Mouse (Mus musculus) hindbrain, embryonic 11.5 days (tissue): ENCODE measurements around the gene Col12a1. TPM values are rescaled to one million over a fixed set of nuclear protein-coding genes. Genes with fewer than 3 reads are reported as not detected.
"Not testable (repeated sequence)": the region's sequence is repeated elsewhere in the genome, so short reads cannot be mapped to it uniquely, and the experiment has no call there.

Source experiments
- ATAC-seq: fragments of 200-750 bp; cut with Nextera tagmentation; 2 replicates; pipeline ENCODE4 v1.8.0; 2017; ENCODE audit warnings: mild to moderate bottlenecking, moderate TSS enrichment, moderate library complexity; ENCODE audit not compliant: low FRiP score
- DNase-seq: peaks from one replicate; pipeline ENCODE4 v3.0.0-alpha.2; 2015; ENCODE audit warnings: low spot score
- H3K27ac ChIP-seq: fragments of 300-500 bp; sonication (generic); 2 replicates; pipeline ENCODE4 v1.5.1; 2014; ENCODE audit warnings: mild to moderate bottlenecking, low read depth, low read length
- H3K27me3 ChIP-seq: fragments of 300-500 bp; sonication (generic); 2 replicates; pipeline ENCODE4 v1.6.1; 2014; ENCODE audit warnings: mild to moderate bottlenecking, low read length, moderate library complexity, mixed read lengths; ENCODE audit not compliant: control insufficient read depth, insufficient read depth
- H3K36me3 ChIP-seq: fragments of 300-500 bp; sonication (generic); 2 replicates; pipeline ENCODE4 v1.6.1; 2014; ENCODE audit warnings: mild to moderate bottlenecking, low read length, moderate library complexity, mixed read lengths; ENCODE audit not compliant: control insufficient read depth, insufficient read depth
- H3K4me1 ChIP-seq: fragments of 300-500 bp; sonication (generic); replicated peaks from 2 replicates; pipeline ENCODE4 v1.6.1; 2014; ENCODE audit warnings: low read length, mixed read lengths; ENCODE audit not compliant: control insufficient read depth, insufficient read depth
- H3K4me2 ChIP-seq: fragments of 300-500 bp; sonication (generic); replicated peaks from 2 replicates; pipeline ENCODE4 v1.6.1; 2014; ENCODE audit warnings: mild to moderate bottlenecking, low read depth, low read length
- H3K4me3 ChIP-seq: fragments of 300-500 bp; sonication (generic); 2 replicates; pipeline ENCODE4 v1.5.1; 2014; ENCODE audit warnings: low read depth, low read length
- H3K9ac ChIP-seq: fragments of 300-500 bp; sonication (generic); 2 replicates; pipeline ENCODE4 v1.6.1; 2014; ENCODE audit warnings: low read depth, low read length
- H3K9me3 ChIP-seq: fragments of 300-500 bp; sonication (generic); 2 replicates; pipeline ENCODE4 v1.6.1; 2016; ENCODE audit warnings: low read length; ENCODE audit not compliant: control insufficient read depth
- WGBS: fragments of 180-500 bp; shearing (Covaris S2); extraction: QIAGEN DNeasy Blood & Tissue Kit; methylation state at CpG from one replicate; pipeline ENCODE4 v1.1.7; 2014; 5-methylcytosine and 5-hydroxymethylcytosine counted together
- polyA plus RNA-seq: library from polyadenylated mRNA; unstranded; fragments of >200 nt; fragmentation: Nextera tagmentation; extraction: Ambion mirVana; gene quantifications from 2 replicates; pipeline ENCODE4 v1.2.1, GENCODE M21; 2014

Gene Col12a1
- polyA plus RNA-seq, 1 experiment from 2014 or later: 32.2 TPM

GRCm38 (mm10) chr9:79668806-79669205, 49.8 kb downstream of the Col12a1 start:
- not testable (repeated sequence) for ATAC-seq, H3K9me3 ChIP-seq, DNase-seq, H3K36me3 ChIP-seq, H3K9ac ChIP-seq, H3K4me1 ChIP-seq, H3K27ac ChIP-seq, H3K4me2 ChIP-seq, H3K27me3 ChIP-seq, H3K4me3 ChIP-seq
- 77% methylated on average over 1 of the region's 1 CpGs for WGBS

DNA sequence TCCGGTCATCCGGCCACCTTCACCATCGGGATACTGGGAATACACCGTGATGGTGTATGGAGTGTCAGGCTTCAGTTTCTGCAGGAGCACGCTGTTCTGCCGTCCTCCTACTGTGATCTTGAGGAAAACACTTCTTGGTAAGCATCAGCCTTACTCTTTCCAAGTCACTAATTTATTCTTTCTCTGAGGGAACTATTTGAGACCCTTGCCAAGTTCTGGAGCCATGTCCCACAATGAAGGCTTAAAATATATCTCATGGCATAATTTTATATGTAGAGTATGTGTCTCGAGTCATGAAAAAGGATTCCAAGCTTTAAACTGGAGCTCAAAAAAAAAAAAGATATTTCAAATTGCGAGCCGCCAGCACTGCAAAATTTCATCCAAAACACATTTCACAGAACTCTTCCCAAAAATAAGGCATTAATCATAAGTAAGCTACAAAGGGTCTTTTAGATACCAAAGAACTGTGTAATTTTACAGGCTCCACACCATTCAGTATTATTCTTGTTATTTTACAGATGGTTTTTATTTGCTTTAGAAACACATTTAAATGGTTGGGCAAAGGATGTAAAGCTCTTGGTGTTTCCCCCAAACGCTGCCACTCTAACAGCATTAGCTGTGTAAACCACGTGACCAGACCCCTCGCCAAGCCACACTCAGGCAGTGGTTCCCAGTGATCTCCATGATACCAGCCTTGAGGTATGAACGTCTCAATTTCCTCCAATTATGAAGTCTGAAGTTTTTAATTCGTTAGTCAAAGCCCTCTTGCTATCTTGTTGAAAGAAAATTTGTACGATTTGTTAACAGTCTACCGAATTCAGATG, 65.1 kb downstream of the Col12a1 start:
- no peaks in the 10 kb centered on the region for H3K4me1 ChIP-seq
- no peaks in the 10 kb centered on the region for H3K27me3 ChIP-seq
- H3K4me2 ChIP-seq: no peak overlapping the region
- no peaks in the 10 kb centered on the region for H3K9me3 ChIP-seq
- 89% methylated on average over 16 of the region's 16 CpGs for WGBS
- no peak overlapping the region for H3K27ac ChIP-seq
- H3K9ac ChIP-seq: no peak overlapping the region
- no peaks in the 10 kb centered on the region for H3K36me3 ChIP-seq
- DNase-seq (no peak), ATAC-seq (no peak)
- no peak overlapping the region for H3K4me3 ChIP-seq

GRCm38 (mm10) chr9:79648587-79648986, 70.0 kb downstream of the Col12a1 start:
- DNase-seq (no peak), ATAC-seq (no peak)
- no peaks in the 10 kb centered on the region for H3K27me3 ChIP-seq
- no peaks in the 10 kb centered on the region for H3K9me3 ChIP-seq
- H3K4me2 ChIP-seq: no peak overlapping the region
- no peak overlapping the region for H3K4me3 ChIP-seq
- H3K27ac ChIP-seq: no peak overlapping the region
- no peaks in the 10 kb centered on the region for H3K36me3 ChIP-seq
- WGBS: 91% methylated on average over 9 of the region's 9 CpGs
- no peaks in the 10 kb centered on the region for H3K4me1 ChIP-seq
- H3K9ac ChIP-seq: no peak overlapping the region

DNA sequence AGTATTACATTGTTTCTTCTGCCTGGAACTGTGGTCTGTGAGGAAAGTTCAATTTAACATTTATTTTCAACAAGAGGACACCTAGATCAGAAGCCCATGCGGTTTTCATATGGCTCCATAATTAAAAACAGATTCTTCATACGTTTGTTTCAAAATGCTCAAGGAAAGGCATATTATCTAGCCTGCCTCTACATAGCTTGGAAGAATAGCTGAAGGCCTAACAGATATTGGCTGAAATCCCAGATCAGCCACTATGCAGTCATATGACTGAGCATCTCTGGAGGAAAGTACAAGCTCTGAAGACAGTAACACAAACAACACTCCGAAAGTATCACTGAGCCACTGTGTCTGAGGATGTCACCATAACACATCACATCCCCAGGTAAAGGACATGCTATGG, 72.9 kb downstream of the Col12a1 start:
- Histone ChIP-seq H3K4me3 (no peak overlapping the region), H3K27ac (no peak overlapping the region), H3K4me2 (no peak overlapping the region), H3K4me1 (no peaks in the 10 kb centered on the region), H3K9ac (no peak overlapping the region), H3K9me3 (no peaks in the 10 kb centered on the region), H3K27me3 (no peaks in the 10 kb centered on the region), H3K36me3 (no peaks in the 10 kb centered on the region)
- ATAC-seq (no peak), DNase-seq (no peak)
- WGBS: 73% methylated on average over 3 of the region's 3 CpGs

DNA sequence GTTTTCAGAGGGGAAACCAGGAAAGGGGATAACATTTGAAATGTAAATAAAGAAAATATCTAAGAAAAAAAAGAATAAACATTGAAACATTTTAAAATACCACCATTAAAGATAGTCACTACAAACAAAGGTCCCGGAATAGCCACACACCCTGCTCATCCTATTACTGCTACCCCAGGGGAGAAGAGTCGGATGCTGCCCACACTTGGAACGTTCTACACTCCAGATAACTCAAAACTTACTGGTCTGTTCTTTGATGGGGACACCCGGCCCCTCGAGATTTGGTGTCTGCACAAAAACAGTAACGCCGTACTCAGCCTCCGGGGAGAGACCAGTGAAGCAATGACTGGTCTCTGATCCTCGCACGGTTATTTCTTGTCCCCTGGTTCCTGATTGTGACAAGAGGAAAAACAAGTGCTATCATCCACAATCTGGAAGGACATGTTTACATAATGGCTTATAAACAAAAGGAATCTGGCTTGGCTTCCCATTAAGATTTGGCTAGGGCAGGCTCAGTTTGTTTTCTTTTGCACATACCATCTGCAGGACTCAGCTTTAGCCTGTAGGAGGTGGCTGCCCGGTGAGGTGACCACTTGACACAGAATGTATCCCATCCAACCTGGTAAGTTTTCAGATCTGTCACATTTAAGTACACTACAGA, 79.1 kb downstream of the Col12a1 start:
- no peaks in the 10 kb centered on the region for H3K9me3 ChIP-seq
- H3K27ac ChIP-seq: no peak overlapping the region
- H3K4me2 ChIP-seq: no peak overlapping the region
- DNase-seq (no peak), ATAC-seq (no peak)
- H3K4me3 ChIP-seq: no peak overlapping the region
- H3K9ac ChIP-seq: no peak overlapping the region
- no peaks in the 10 kb centered on the region for H3K27me3 ChIP-seq
- WGBS: 72% methylated on average over 11 of the region's 11 CpGs
- H3K36me3 ChIP-seq: no peaks in the 10 kb centered on the region
- H3K4me1 ChIP-seq: no peaks in the 10 kb centered on the region

DNA sequence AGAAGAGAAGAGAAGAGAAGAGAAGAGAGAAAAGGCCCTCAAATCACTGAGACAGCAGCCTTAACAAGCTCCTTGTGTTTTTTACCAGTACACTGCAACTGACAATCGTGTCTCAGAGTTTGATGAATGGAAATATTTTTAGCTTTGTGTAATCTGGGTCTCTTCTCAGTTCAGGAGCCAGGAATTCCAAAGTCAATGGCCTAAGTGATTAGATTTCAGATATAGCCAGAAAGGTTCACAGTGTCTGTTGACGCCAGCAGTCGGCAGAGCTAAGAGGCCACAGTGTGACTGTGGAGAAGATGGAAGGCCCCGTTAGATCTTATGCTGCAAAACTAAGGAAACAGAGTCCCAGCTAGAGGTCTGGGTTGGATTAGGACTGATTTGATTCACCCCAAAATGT, 80.8 kb downstream of the Col12a1 start:
- no peak overlapping the region for H3K4me2 ChIP-seq
- WGBS: 79% methylated on average over 4 of the region's 4 CpGs
- no peaks in the 10 kb centered on the region for H3K9me3 ChIP-seq
- no peak overlapping the region for H3K27ac ChIP-seq
- H3K4me1 ChIP-seq: no peaks in the 10 kb centered on the region
- H3K9ac ChIP-seq: no peak overlapping the region
- no peak overlapping the region for H3K4me3 ChIP-seq
- DNase-seq: no peak
- H3K27me3 ChIP-seq: no peaks in the 10 kb centered on the region
- H3K36me3 ChIP-seq: no peaks in the 10 kb centered on the region
- ATAC-seq: no peak

DNA sequence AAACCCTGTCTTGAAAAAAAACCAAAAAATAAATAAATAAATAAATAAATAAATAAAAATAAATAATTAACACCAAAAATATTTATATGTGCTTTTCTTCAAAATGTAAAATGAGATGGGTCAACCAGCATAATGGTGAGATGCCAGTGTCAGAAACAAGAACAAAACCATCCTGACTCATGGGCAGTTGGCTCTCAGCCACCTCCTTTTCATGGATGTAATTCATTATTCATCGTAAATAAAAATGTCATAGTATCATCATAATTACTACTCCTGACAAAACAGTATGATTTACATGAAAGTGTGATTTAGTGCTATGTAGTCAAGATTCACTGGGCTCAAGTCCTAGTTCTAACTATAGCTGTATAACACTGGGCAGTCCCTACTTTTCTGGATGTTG, 84.6 kb downstream of the Col12a1 start:
- H3K36me3 ChIP-seq: no peaks in the 10 kb centered on the region
- H3K4me1 ChIP-seq: no peaks in the 10 kb centered on the region
- H3K27me3 ChIP-seq: no peaks in the 10 kb centered on the region
- 92% methylated on average over 1 of the region's 1 CpGs for WGBS
- ATAC-seq: no peak
- no peak overlapping the region for H3K9ac ChIP-seq
- no peak overlapping the region for H3K4me3 ChIP-seq
- no peak overlapping the region for H3K4me2 ChIP-seq
- DNase-seq: no peak
- no peaks in the 10 kb centered on the region for H3K9me3 ChIP-seq
- H3K27ac ChIP-seq: no peak overlapping the region

DNA sequence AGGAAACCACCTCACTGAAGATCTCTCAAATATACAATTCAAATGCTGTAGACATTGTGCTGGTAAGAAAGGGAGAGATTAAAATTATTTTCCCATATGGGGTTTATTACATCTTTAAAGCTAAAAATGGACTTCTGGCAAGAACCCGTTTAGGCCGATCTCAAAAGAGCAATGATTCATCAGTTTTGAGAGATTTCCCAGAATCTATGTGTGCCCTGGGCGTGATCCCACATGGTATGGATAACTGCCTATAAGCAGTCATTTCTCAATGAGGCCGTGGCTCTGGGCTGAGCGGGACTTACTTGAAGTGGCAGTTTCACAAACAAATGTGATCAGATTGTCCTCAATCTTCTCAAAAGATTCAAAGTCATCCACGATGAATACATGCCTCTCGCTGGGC, 87.4 kb downstream of the Col12a1 start:
- Histone ChIP-seq H3K4me3 (no peak overlapping the region), H3K27me3 (no peaks in the 10 kb centered on the region), H3K27ac (no peak overlapping the region), H3K4me1 (no peaks in the 10 kb centered on the region), H3K4me2 (no peak overlapping the region), H3K9ac (no peak overlapping the region), H3K36me3 (no peaks in the 10 kb centered on the region), H3K9me3 (no peaks in the 10 kb centered on the region)
- no peak for ATAC-seq
- 95% methylated on average over 7 of the region's 7 CpGs for WGBS
- no peak for DNase-seq
